18 mouse cellular contexts compared by ENCODE assay signal in the genomic region with DNA sequence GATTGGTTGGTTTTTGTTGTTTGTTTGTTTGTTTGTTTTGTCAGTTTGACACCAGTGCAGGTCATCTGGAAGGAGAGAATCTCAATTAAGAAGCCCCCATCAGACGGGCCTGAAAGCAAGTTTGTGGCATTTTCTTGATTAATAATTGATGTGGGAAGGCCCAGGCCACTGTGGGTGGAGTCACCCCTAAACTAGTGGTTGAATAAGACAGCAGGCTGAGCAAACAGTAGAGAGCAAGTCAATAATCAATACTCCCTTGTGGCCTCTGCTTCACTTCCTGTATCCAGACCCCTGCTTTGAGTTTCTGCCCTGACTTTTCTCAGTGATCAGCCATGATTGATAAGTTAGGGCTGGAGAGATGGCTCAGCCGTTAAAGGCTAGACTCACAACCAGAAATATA.
"Had no signal": no experiment of that assay in that cellular context is flagged by ENCODE, and none has a peak within 500 bp of the region (broad histone marks: within the 10 kb centered on the region; RNA-seq: fewer than 3 reads in every experiment).

No protein-coding gene starts in this region.

- DNase-seq: lung, embryonic 14.5 days; lung, postnatal 10 days; lung, postnatal 4 days; midbrain, embryonic 14.5 days; retina, postnatal 1 day; right cerebral cortex, adult 18-20 months; right cerebral cortex, postnatal 25 days; right cerebral cortex, postnatal 4 days; spleen, adult 18-20 months; thymus, adult 18-20 months; thymus, postnatal 14 days; thymus, postnatal 36 days had no signal

- H3K27ac ChIP-seq: midbrain, embryonic 10.5 days; midbrain, embryonic 12.5 days; neural tube, embryonic 13.5 days; neural tube, embryonic 15.5 days had no signal

- H3K36me3 ChIP-seq: midbrain, embryonic 10.5 days; midbrain, embryonic 12.5 days; neural tube, embryonic 13.5 days; neural tube, embryonic 15.5 days had no signal

- H3K9ac ChIP-seq: lung, embryonic 14.5 days; midbrain, embryonic 12.5 days; neural tube, embryonic 13.5 days; neural tube, embryonic 15.5 days had no signal

- H3K9me3 ChIP-seq: midbrain, embryonic 10.5 days; midbrain, embryonic 12.5 days; neural tube, embryonic 13.5 days; neural tube, embryonic 15.5 days had no signal

- H3K27me3 ChIP-seq: midbrain, embryonic 12.5 days; neural tube, embryonic 13.5 days; neural tube, embryonic 15.5 days had no signal

- H3K4me3 ChIP-seq: midbrain, embryonic 10.5 days; midbrain, embryonic 12.5 days; myocyte; neural tube, embryonic 13.5 days; neural tube, embryonic 15.5 days had no signal

- H3K4me2 ChIP-seq: lung, embryonic 14.5 days; midbrain, embryonic 12.5 days; neural tube, embryonic 13.5 days; neural tube, embryonic 15.5 days had no signal

- H3K4me1 ChIP-seq: midbrain, embryonic 12.5 days had no signal

- ATAC-seq: midbrain, embryonic 16.5 days had no signal
